Mouse (Mus musculus): ENCODE data around the gene Acvr1b.

GRCm38 (mm10) chr15:101193971-101194370 lies 20.1 kb downstream of the Acvr1b start:
- TF ChIP-seq GATA1 (IDR thresholded peaks at IDR 0.05; ENCODE audit: borderline replicate concordance, low read length) (no peak), FLI1 (IDR thresholded peaks at IDR 0.05; ENCODE audit: low read length) (no peak)

Data from megakaryocyte, embryonic 14.5 days (primary cell).